Mouse (Mus musculus) G1E (cell line): ENCODE results near the gene S100a7a. TPM values are rescaled to one million over a fixed set of nuclear protein-coding genes. Genes with fewer than 3 reads are reported as not detected.

Experiments used
- ATAC-seq: 2 replicates; pipeline ENCODE4 v1.8.0; 2016; ENCODE audit warnings: mild to moderate bottlenecking; ENCODE audit not compliant: insufficient number of reproducible peaks, poor library complexity, low FRiP score, severe bottlenecking; ENCODE audit errors: extremely low read depth
- DNase-seq: peaks from one replicate; pipeline ENCODE4 v3.0.0; 2012; ENCODE audit warnings: low spot score
- H3K27me3 ChIP-seq: 2 replicates; pipeline ENCODE4 v1.6.1; 2012; ENCODE audit warnings: mild to moderate bottlenecking, low read length, inconsistent platforms; ENCODE audit not compliant: insufficient read depth
- H3K36me3 ChIP-seq: replicated peaks from 2 replicates; pipeline ENCODE3; 2012; ENCODE audit warnings: mild to moderate bottlenecking, inconsistent platforms
- H3K4me1 ChIP-seq: 2 replicates; pipeline ENCODE4 v1.6.1; 2012; ENCODE audit warnings: low read depth, low read length, inconsistent platforms, mixed read lengths; ENCODE audit not compliant: insufficient read depth
- H3K4me3 ChIP-seq: 2 replicates; pipeline ENCODE4 v1.5.1; 2012; ENCODE audit warnings: low read depth, mild to moderate bottlenecking, inconsistent platforms, low read length, moderate library complexity, mixed read lengths
- H3K9me3 ChIP-seq: replicated peaks from 2 replicates; pipeline ENCODE4 v1.6.1; 2012; ENCODE audit warnings: inconsistent platforms
- CTCF ChIP-seq: IDR thresholded peaks from 2 replicates; pipeline ENCODE4 v1.5.1; 2012; ENCODE audit warnings: low read depth, low read length, inconsistent platforms, mixed read lengths
- GATA1 ChIP-seq: IDR thresholded peaks from 2 replicates; pipeline ENCODE4 v1.6.1; 2012; ENCODE audit warnings: borderline replicate concordance, low read length, inconsistent platforms, mixed read lengths
- GATA2 ChIP-seq: IDR thresholded peaks from 2 replicates; pipeline ENCODE4 v1.6.1; 2012; ENCODE audit warnings: low read depth, low read length, inconsistent platforms, borderline replicate concordance
- POLR2AphosphoS5 ChIP-seq: IDR thresholded peaks from 2 replicates; pipeline ENCODE4 v1.6.1; 2012; ENCODE audit warnings: low read depth, low read length, inconsistent platforms; ENCODE audit not compliant: insufficient replicate concordance
- TAL1 ChIP-seq: conservative IDR thresholded peaks from 2 replicates; pipeline ENCODE4 v1.6.1; 2012; ENCODE audit warnings: low read depth, low read length, inconsistent platforms, mixed read lengths
- polyA plus RNA-seq: library from polyadenylated mRNA; stranded (reverse); fragments of >175 nt; gene quantifications from 2 replicates; pipeline ENCODE4 v1.2.3, GENCODE M21; 2012
- total RNA-seq, 2 experiments: library from RNA; stranded (forward) in 1 of 2; stranded (reverse) in 1 of 2; fragments of 200-1000 nt in 1 of 2; fragments of >200 nt in 1 of 2; fragmentation: Nextera tagmentation in 1 of 2; gene quantifications; 2 replicates each; pipeline ENCODE4 v1.2.3; 2014 to 2017

Gene S100a7a
- total and polyA plus RNA-seq, 3 experiments: not detected

DNA sequence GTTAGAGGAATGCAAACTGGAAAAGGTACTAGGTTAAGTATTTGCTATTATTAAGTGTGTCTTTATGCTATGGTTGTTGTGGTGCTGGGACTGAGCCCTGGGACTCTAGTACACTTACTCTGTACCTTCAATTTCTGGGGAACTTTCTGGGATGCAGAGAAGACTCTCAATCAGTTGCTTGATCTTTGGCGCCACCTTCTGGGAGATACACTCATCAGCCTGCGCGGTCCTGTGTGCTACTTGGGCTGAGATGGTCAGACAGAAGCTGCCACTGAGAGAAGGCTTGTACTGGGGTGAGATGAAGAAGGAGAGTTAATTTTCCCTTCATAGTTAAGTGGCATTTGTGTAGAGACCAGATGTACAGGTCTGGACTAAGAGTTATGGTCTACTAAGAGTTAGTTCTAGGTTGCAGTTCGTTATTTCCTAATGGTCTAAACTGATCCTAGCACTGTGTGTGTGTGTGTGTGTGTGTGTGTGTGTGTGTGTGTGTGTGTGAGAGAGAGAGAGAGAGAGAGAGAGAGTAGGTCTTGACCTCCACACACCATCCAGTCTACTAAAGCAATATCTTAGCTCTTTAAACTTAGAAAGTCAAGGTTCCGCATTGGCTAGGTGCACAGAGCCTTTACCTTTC, 824 bp upstream of the S100a7a start:
- no peak overlapping the region for H3K4me3 ChIP-seq
- ATAC-seq (peak; percentile 40; the same call in 1 of the 2 replicates), DNase-seq (peak; percentile 30)
- 0 out of 2 replicates have a peak, but pooled peaks cover 2% of the 10 kb centered on the region for H3K27me3 ChIP-seq
- TF ChIP-seq GATA2 (no peak), GATA1 (no peak), CTCF (peak; percentile 19; the same call in 1 of the 2 replicates)
- no peaks in the 10 kb centered on the region for H3K4me1 ChIP-seq
- H3K36me3 ChIP-seq: no peaks in the 10 kb centered on the region
- H3K9me3 ChIP-seq: no peaks in the 10 kb centered on the region

DNA sequence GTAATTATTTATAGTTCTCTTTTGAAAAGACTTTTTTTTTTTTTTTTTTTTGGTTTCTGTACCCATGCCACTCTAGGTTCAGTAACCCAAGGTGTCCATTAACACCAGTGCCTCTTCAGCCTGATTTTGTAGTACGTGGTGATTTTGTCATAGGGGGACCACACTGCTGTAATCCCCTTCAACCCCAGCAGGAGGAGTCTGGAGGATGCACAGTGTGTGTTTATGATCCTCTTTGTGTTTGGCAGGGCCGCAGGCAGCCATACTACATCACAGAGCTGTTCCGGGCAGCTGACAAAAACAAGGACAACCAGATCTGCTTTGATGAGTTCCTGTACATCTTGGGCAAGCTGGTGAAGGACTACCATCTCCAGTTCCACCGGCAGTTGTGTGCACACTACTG, 3.6 kb downstream of the S100a7a start:
- Histone ChIP-seq H3K27me3 (no peaks in the 10 kb centered on the region), H3K9me3 (no peaks in the 10 kb centered on the region), H3K4me3 (no peak overlapping the region), H3K4me1 (no peaks in the 10 kb centered on the region), H3K36me3 (no peaks in the 10 kb centered on the region)
- DNase-seq: no peak
- ATAC-seq: no peak
- TF ChIP-seq CTCF (no peak), TAL1 (no peak), POLR2AphosphoS5 (no peak)

- TF ChIP-seq GATA1 (no peak), TAL1 (no peak), CTCF (no peak), POLR2AphosphoS5 (no peak), GATA2 (no peak)
- ATAC-seq: no peak
- H3K4me3 ChIP-seq: no peak overlapping the region
These were observed 5.7 kb downstream of the S100a7a start for GRCm38 (mm10) chr3:90659364-90660044.

GRCm38 (mm10) chr3:90664219-90664618, 10.4 kb downstream of the S100a7a start:
- ATAC-seq (no peak), DNase-seq (no peak)
- no peak overlapping the region for H3K4me3 ChIP-seq
- TF ChIP-seq GATA1 (no peak), GATA2 (no peak), CTCF (no peak), TAL1 (no peak), POLR2AphosphoS5 (no peak)
- H3K36me3 ChIP-seq: no peaks in the 10 kb centered on the region
- H3K27me3 ChIP-seq: no peaks in the 10 kb centered on the region
- no peaks in the 10 kb centered on the region for H3K4me1 ChIP-seq
- H3K9me3 ChIP-seq: no peaks in the 10 kb centered on the region

More at GRCm38 (mm10) chr3:90659364-90660044, 5.7 kb downstream of the S100a7a start:
- no peak for DNase-seq
- Histone ChIP-seq H3K27me3 (no peaks in the 10 kb centered on the region), H3K36me3 (no peaks in the 10 kb centered on the region), H3K4me1 (no peaks in the 10 kb centered on the region), H3K9me3 (no peaks in the 10 kb centered on the region)

DNA sequence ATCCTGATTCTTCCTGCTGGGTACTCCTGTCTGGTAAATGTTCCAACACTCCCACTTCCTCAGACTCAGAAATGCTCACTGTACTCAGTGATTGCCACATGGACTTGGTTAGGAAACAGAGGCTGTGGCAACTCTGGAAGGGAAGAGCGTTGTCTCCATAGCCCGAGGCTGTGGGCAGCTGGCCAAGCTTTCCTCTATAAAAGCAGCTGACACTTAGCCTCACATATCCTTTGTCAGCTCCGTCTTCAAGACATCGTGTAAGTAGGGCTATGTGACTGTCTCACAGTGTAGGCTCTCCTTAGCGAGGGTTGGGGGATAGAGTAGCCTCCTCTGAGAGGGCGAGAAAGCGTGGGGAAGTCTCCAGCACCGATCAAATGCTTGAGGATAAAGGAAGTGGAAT, 15.0 kb downstream of the S100a7a start, which contains the start of gene S100a8:
Gene S100a8 (plus strand): TSS at position 133 of the 400 bp plus-strand sequence.
- ATAC-seq: no peak
- H3K4me3 ChIP-seq: no peak within 1 kb of the TSS
- no peaks in the 10 kb centered on the region for H3K27me3 ChIP-seq
- no peaks in the 10 kb centered on the region for H3K4me1 ChIP-seq
- TF ChIP-seq POLR2AphosphoS5: no peak
- no peak for TF ChIP-seq GATA2
- TF ChIP-seq TAL1: no peak
- TF ChIP-seq GATA1: no peak
- no peak for TF ChIP-seq CTCF
- H3K36me3 ChIP-seq: no peaks in the 10 kb centered on the region
- no peaks in the 10 kb centered on the region for H3K9me3 ChIP-seq
- DNase-seq: no peak

- Histone ChIP-seq H3K36me3 (no peaks in the 10 kb centered on the region), H3K9me3 (no peaks in the 10 kb centered on the region), H3K4me3 (no peak overlapping the region), H3K27me3 (no peaks in the 10 kb centered on the region), H3K4me1 (no peaks in the 10 kb centered on the region)
- no peak for DNase-seq
- TF ChIP-seq TAL1: no peak
- no peak for TF ChIP-seq GATA1
- TF ChIP-seq GATA2: no peak
- no peak for TF ChIP-seq CTCF
- no peak for TF ChIP-seq POLR2AphosphoS5
- ATAC-seq: no peak
These were observed 24.8 kb downstream of the S100a7a start for GRCm38 (mm10) chr3:90678656-90679055.

GRCm38 (mm10) chr3:90683929-90684328, 30.1 kb downstream of the S100a7a start:
- Histone ChIP-seq H3K9me3 (no peaks in the 10 kb centered on the region), H3K4me3 (no peak overlapping the region), H3K27me3 (no peaks in the 10 kb centered on the region), H3K36me3 (no peaks in the 10 kb centered on the region), H3K4me1 (no peaks in the 10 kb centered on the region)
- no peak for TF ChIP-seq TAL1
- no peak for TF ChIP-seq POLR2AphosphoS5
- no peak for TF ChIP-seq GATA2
- no peak for TF ChIP-seq CTCF
- DNase-seq (no peak), ATAC-seq (no peak)
